Mouse (Mus musculus): ENCODE results near the gene Arntl2. TPM values are rescaled to one million over a fixed set of nuclear protein-coding genes. Genes with fewer than 3 reads are reported as not detected.

The Arntl2 gene
- polyA plus RNA-seq, 1 experiment from 2014 or later, result 3.8 TPM

DNA sequence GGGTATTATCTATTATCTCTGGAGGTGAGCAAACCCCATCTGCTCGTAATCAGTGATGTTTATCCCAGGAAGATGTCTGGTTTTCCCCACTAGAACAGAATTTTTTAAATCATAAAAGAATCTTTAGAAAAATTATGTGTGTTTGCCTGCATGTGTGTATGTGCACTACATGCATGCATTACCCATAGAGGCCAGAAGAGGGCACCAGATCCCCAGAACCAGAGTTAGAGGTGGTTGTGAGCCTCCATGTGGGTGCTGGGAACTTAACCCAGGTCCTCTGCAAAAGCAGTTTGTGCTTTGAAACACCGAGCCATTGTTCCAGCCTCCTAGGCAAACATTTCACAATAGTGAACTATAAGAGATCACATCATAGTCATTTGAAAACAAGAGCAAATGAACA lies 81.0 kb downstream of the Arntl2 start:
- no peak for TF ChIP-seq EP300 (optimal IDR thresholded peaks at IDR 0.05)
- peak; percentile 41 for TF ChIP-seq CTCF (IDR thresholded peaks at IDR 0.05; ENCODE audit: low read depth)
- no peak overlapping the region for H3K4me3 ChIP-seq (ENCODE audit: low read depth, low read length)
- no peaks in the 10 kb centered on the region for H3K9me3 ChIP-seq (ENCODE audit: control insufficient read depth, low read length)
- H3K27ac ChIP-seq (replicated peaks), result no peak overlapping the region
- H3K36me3 ChIP-seq (ENCODE audit: control insufficient read depth, insufficient read depth, low read length), result no peaks in the 10 kb centered on the region
- ATAC-seq (ENCODE audit: low FRiP score, low TSS enrichment) (no peak), DNase-seq (ENCODE audit: low spot score) (no peak)
- no peaks in the 10 kb centered on the region for H3K27me3 ChIP-seq (ENCODE audit: control insufficient read depth, insufficient read depth, low read length)
- H3K4me2 ChIP-seq (replicated peaks; ENCODE audit: low read depth), result no peak overlapping the region
- no peak overlapping the region for H3K9ac ChIP-seq (ENCODE audit: low read length)
- H3K4me1 ChIP-seq (replicated peaks; ENCODE audit: control insufficient read depth, insufficient read depth), result no peaks in the 10 kb centered on the region
- 89% methylated on average over 2 of the region's 2 CpGs for WGBS

DNA sequence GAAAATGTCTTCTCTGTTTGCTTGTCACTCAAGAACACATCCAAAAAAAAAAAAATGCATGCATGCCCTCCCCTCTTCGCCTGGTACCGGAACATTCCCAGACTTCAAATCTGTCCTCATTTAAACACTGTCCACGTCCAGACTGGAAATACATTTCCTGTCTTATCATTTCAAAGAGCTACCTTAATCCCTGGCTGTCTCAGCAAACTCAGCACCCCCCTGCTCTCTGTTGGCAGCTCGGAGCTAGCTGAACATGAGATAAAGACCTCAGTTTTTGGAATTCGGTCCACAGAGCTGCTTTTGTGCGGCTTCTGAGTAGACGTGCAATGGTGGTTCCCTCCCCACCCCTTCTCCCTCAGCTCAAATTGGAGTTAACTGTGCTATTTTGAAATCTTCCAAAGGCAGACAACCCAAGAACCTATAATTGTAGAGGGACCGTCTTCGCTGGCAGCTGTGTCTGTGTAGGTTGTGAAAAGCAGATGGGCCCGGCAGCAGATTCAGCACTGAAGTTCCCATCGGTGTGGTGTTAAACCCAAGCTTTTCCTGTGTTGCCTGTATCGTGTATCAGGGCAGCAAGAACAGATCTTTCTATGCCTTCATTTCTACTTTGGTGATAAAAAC lies 81.7 kb downstream of the Arntl2 start:
- no peaks in the 10 kb centered on the region for H3K9me3 ChIP-seq (ENCODE audit: control insufficient read depth, low read length)
- no peak overlapping the region for H3K27ac ChIP-seq (replicated peaks)
- no peaks in the 10 kb centered on the region for H3K4me1 ChIP-seq (replicated peaks; ENCODE audit: control insufficient read depth, insufficient read depth)
- no peak overlapping the region for H3K4me2 ChIP-seq (replicated peaks; ENCODE audit: low read depth)
- WGBS, result 83% methylated on average over 12 of the region's 12 CpGs
- H3K9ac ChIP-seq (ENCODE audit: low read length), result no peak overlapping the region
- TF ChIP-seq EP300 (optimal IDR thresholded peaks at IDR 0.05) (no peak), CTCF (IDR thresholded peaks at IDR 0.05; ENCODE audit: low read depth) (no peak)
- DNase-seq (ENCODE audit: low spot score) (no peak), ATAC-seq (ENCODE audit: low FRiP score, low TSS enrichment) (no peak)
- H3K4me3 ChIP-seq (ENCODE audit: low read depth, low read length), result no peak overlapping the region
- no peaks in the 10 kb centered on the region for H3K27me3 ChIP-seq (ENCODE audit: control insufficient read depth, insufficient read depth, low read length)
- H3K36me3 ChIP-seq (ENCODE audit: control insufficient read depth, insufficient read depth, low read length), result no peaks in the 10 kb centered on the region

DNA sequence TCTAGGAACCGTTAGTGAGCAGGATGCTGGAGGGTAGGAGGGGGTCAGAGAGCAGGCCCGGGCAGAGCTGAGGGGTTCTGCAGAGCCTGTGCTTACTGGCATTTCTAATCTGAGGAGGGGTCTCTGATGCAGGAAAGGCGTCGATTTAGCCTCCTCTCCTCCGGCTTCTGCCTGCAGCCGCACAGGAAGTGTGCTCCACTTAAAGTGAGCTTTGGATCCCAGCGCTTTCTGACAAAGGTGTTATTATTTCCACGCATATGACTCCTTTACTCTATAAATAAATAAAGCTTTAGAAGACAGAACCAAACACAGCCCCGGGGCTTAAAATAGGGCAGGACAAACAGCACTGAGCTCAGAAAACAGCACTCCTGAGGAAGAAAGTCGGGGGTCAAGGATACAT lies 83.1 kb downstream of the Arntl2 start:
- TF ChIP-seq EP300 (optimal IDR thresholded peaks at IDR 0.05) (no peak), CTCF (IDR thresholded peaks at IDR 0.05; ENCODE audit: low read depth) (no peak)
- Histone ChIP-seq H3K9me3 (ENCODE audit: control insufficient read depth, low read length) (no peaks in the 10 kb centered on the region), H3K27me3 (ENCODE audit: control insufficient read depth, insufficient read depth, low read length) (no peaks in the 10 kb centered on the region), H3K27ac (replicated peaks) (no peak overlapping the region), H3K36me3 (ENCODE audit: control insufficient read depth, insufficient read depth, low read length) (no peaks in the 10 kb centered on the region), H3K4me2 (replicated peaks; ENCODE audit: low read depth) (no peak overlapping the region), H3K4me1 (replicated peaks; ENCODE audit: control insufficient read depth, insufficient read depth) (no peaks in the 10 kb centered on the region), H3K9ac (ENCODE audit: low read length) (no peak overlapping the region), H3K4me3 (ENCODE audit: low read depth, low read length) (no peak overlapping the region)
- ATAC-seq (ENCODE audit: low FRiP score, low TSS enrichment) (no peak), DNase-seq (ENCODE audit: low spot score) (no peak)
- WGBS, result 56% methylated on average over 10 of the region's 10 CpGs

DNA sequence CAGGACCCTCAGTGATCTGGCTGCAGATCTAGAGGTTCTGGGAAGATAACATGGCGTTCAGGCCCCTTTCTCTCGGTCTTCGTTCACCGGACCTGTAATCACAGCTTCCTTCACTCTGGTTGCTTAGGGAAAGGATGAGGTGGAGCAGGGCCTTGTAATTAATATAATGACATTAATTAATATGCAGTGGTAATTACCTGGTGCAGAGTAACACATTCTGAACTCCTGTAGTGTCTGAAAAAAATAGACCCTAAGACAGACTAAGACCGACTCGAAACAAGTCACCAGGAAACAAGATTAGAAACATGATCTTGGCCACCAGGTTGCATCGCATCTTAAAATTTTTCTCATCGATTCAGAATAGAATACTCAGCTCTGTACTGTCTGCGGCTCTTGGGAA lies 84.0 kb downstream of the Arntl2 start:
- Histone ChIP-seq H3K4me2 (replicated peaks; ENCODE audit: low read depth) (no peak overlapping the region), H3K4me3 (ENCODE audit: low read depth, low read length) (no peak overlapping the region), H3K27me3 (ENCODE audit: control insufficient read depth, insufficient read depth, low read length) (no peaks in the 10 kb centered on the region), H3K36me3 (ENCODE audit: control insufficient read depth, insufficient read depth, low read length) (no peaks in the 10 kb centered on the region), H3K27ac (replicated peaks) (no peak overlapping the region), H3K9me3 (ENCODE audit: control insufficient read depth, low read length) (no peaks in the 10 kb centered on the region), H3K4me1 (replicated peaks; ENCODE audit: control insufficient read depth, insufficient read depth) (no peaks in the 10 kb centered on the region), H3K9ac (ENCODE audit: low read length) (no peak overlapping the region)
- ATAC-seq (ENCODE audit: low FRiP score, low TSS enrichment) (no peak), DNase-seq (ENCODE audit: low spot score) (no peak)
- TF ChIP-seq CTCF (IDR thresholded peaks at IDR 0.05; ENCODE audit: low read depth), result no peak
- no peak for TF ChIP-seq EP300 (optimal IDR thresholded peaks at IDR 0.05)
- WGBS, result 89% methylated on average over 9 of the region's 9 CpGs

DNA sequence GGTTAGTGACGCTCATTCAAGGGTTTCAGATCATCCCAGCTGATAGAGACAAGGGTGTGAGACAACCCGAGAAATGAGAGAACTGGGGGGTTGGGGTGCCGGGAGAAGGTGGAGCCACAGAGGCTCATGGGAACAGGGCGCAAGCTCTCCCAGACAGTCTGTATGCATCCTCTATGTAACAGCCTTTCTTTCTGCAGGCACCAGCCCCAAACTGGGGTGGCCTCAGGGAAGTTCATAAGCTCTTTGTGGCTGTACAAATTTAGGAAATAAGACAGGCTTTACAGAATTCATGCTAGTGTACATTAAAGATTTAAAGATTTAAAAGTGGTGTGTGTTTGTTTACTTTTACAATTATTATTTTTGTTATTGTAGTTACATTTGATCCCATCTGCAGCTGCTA lies 84.4 kb downstream of the Arntl2 start:
- Histone ChIP-seq H3K4me1 (replicated peaks; ENCODE audit: control insufficient read depth, insufficient read depth) (no peaks in the 10 kb centered on the region), H3K27me3 (ENCODE audit: control insufficient read depth, insufficient read depth, low read length) (no peaks in the 10 kb centered on the region), H3K27ac (replicated peaks) (no peak overlapping the region), H3K9me3 (ENCODE audit: control insufficient read depth, low read length) (no peaks in the 10 kb centered on the region), H3K36me3 (ENCODE audit: control insufficient read depth, insufficient read depth, low read length) (no peaks in the 10 kb centered on the region), H3K4me2 (replicated peaks; ENCODE audit: low read depth) (no peak overlapping the region), H3K4me3 (ENCODE audit: low read depth, low read length) (no peak overlapping the region), H3K9ac (ENCODE audit: low read length) (no peak overlapping the region)
- DNase-seq (ENCODE audit: low spot score) (no peak), ATAC-seq (ENCODE audit: low FRiP score, low TSS enrichment) (no peak)
- 61% methylated on average over 4 of the region's 4 CpGs for WGBS
- TF ChIP-seq EP300 (optimal IDR thresholded peaks at IDR 0.05) (no peak), CTCF (IDR thresholded peaks at IDR 0.05; ENCODE audit: low read depth) (no peak)

DNA sequence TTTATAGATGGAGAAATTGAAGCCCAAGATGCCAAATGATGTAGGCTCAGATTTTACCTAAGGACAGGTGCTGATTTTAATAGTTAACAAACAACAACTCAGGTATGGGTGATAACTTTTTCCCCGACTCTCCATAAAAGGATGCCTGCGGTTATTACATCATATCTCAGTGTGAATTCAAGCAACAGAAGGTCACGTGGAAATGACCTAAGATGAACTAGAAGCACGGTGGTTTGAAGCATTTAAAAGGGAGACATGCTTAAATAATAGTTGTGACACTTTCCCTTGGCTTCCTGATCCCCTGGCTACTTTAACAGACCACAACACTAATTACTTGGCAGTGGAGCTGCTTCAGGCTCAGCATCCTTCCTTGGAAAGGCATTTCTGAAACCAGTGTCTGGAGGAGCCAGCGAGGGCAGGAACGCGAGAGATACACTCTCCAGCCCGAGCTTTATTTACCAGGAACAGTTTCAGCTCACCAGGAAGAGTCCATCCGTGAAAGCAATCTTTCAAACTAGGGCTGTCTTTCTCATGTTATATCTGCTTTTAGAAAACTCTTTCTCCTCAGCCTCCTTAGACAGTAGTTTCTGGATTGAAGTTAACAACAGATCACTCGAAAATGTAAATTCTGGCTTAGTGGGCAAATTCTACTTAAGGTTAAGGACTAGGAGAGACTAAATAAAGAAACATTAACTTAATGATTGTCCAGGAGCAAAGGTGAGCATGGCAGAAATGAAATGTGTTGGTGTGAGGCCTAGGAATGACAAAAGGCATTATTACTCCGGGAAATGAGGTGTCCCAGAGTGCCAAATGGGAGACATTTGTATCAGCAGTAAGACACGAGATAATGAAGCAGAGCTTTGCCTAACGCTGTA lies 86.3 kb downstream of the Arntl2 start:
- H3K27ac ChIP-seq (replicated peaks), result no peak overlapping the region
- ATAC-seq (ENCODE audit: low FRiP score, low TSS enrichment) (no peak), DNase-seq (ENCODE audit: low spot score) (no peak)
- no peak overlapping the region for H3K9ac ChIP-seq (ENCODE audit: low read length)
- no peaks in the 10 kb centered on the region for H3K4me1 ChIP-seq (replicated peaks; ENCODE audit: control insufficient read depth, insufficient read depth)
- no peaks in the 10 kb centered on the region for H3K9me3 ChIP-seq (ENCODE audit: control insufficient read depth, low read length)
- no peak for TF ChIP-seq CTCF (IDR thresholded peaks at IDR 0.05; ENCODE audit: low read depth)
- TF ChIP-seq EP300 (optimal IDR thresholded peaks at IDR 0.05), result no peak
- no peak overlapping the region for H3K4me3 ChIP-seq (ENCODE audit: low read depth, low read length)
- no peak overlapping the region for H3K4me2 ChIP-seq (replicated peaks; ENCODE audit: low read depth)
- no peaks in the 10 kb centered on the region for H3K27me3 ChIP-seq (ENCODE audit: control insufficient read depth, insufficient read depth, low read length)
- 59% methylated on average over 13 of the region's 13 CpGs for WGBS
- H3K36me3 ChIP-seq (ENCODE audit: control insufficient read depth, insufficient read depth, low read length), result no peaks in the 10 kb centered on the region

Other genes with a start within 250 kb of the Arntl2 start
- gene Fgfr1op2, start 218.9 kb upstream of the Arntl2 start, polyA plus RNA-seq (2015; fragmentation: Nextera tagmentation; extraction: Ambion mirVana), result 73.8 and 80.3 TPM in 2 replicates
- gene Ints13, start 218.2 kb upstream of the Arntl2 start, polyA plus RNA-seq (2015; fragmentation: Nextera tagmentation; extraction: Ambion mirVana), result 25.2 and 25.8 TPM in 2 replicates
- 106 and 107 TPM in 2 replicates for gene Med21, start 153.5 kb upstream of the Arntl2 start, polyA plus RNA-seq (2015; fragmentation: Nextera tagmentation; extraction: Ambion mirVana)
- gene Tm7sf3, start 153.2 kb upstream of the Arntl2 start, polyA plus RNA-seq (2015; fragmentation: Nextera tagmentation; extraction: Ambion mirVana), result 21.9 and 24.5 TPM in 2 replicates
- 16.9 and 17.3 TPM in 2 replicates for gene Stk38l, start 71.1 kb upstream of the Arntl2 start, polyA plus RNA-seq (2015; fragmentation: Nextera tagmentation; extraction: Ambion mirVana)
- not detected in 2 replicates for gene Smco2, start 54.0 kb downstream of the Arntl2 start, polyA plus RNA-seq (2015; fragmentation: Nextera tagmentation; extraction: Ambion mirVana)
- gene Ppfibp1, start 92.4 kb downstream of the Arntl2 start, polyA plus RNA-seq (2015; fragmentation: Nextera tagmentation; extraction: Ambion mirVana), result 26.1 and 29.8 TPM in 2 replicates
- gene 1700034J05Rik, start 158.4 kb downstream of the Arntl2 start, polyA plus RNA-seq (2015; fragmentation: Nextera tagmentation; extraction: Ambion mirVana), result 0.11 TPM in 1 of 2 replicates, not detected in the other
- 173 and 196 TPM in 2 replicates for gene Rep15, start 236.5 kb downstream of the Arntl2 start, polyA plus RNA-seq (2015; fragmentation: Nextera tagmentation; extraction: Ambion mirVana)
- 101 and 107 TPM in 2 replicates for gene Mrps35, start 246.7 kb downstream of the Arntl2 start, polyA plus RNA-seq (2015; fragmentation: Nextera tagmentation; extraction: Ambion mirVana)